Mouse (Mus musculus) lung, postnatal 0 days (tissue): ENCODE results near the gene 9230112D13Rik. TPM values are rescaled to one million over a fixed set of nuclear protein-coding genes. Genes with fewer than 3 reads are reported as not detected.

Source experiments
- ATAC-seq: fragments of 200-750 bp; cut with Nextera tagmentation; 2 replicates; pipeline ENCODE4 v1.8.0; 2017; ENCODE audit warnings: moderate library complexity
- DNase-seq: peaks from one replicate; pipeline ENCODE4 v3.0.0-alpha.2; 2016; ENCODE audit warnings: low spot score
- H3K27ac ChIP-seq: fragments of 300-500 bp; sonication (generic); 2 replicates; pipeline ENCODE4 v1.5.1; 2014; ENCODE audit warnings: antibody characterized with exemption, mild to moderate bottlenecking, low read length, mixed read lengths
- H3K27me3 ChIP-seq: fragments of 300-500 bp; sonication (generic); replicated peaks from 2 replicates; pipeline ENCODE4 v1.6.1; 2014; ENCODE audit warnings: low read length, mixed read lengths; ENCODE audit not compliant: insufficient read depth
- H3K36me3 ChIP-seq: fragments of 300-500 bp; sonication (generic); 2 replicates; pipeline ENCODE4 v1.6.1; 2014; ENCODE audit warnings: low read length, mixed read lengths; ENCODE audit not compliant: insufficient read depth
- H3K4me1 ChIP-seq: fragments of 300-500 bp; sonication (generic); 2 replicates; pipeline ENCODE4 v1.6.1; 2014; ENCODE audit warnings: antibody characterized with exemption, low read depth, low read length, mixed read lengths; ENCODE audit not compliant: insufficient read depth
- H3K4me2 ChIP-seq: fragments of 300-500 bp; sonication (generic); replicated peaks from 2 replicates; pipeline ENCODE4 v1.6.1; 2014; ENCODE audit warnings: low read depth, mild to moderate bottlenecking, low read length, moderate library complexity, mixed read lengths
- H3K4me3 ChIP-seq: fragments of 300-500 bp; sonication (generic); 2 replicates; pipeline ENCODE4 v1.5.1; 2014; ENCODE audit warnings: low read depth, low read length
- H3K9ac ChIP-seq: fragments of 300-500 bp; sonication (generic); replicated peaks from 2 replicates; pipeline ENCODE4 v1.6.1; 2014; ENCODE audit warnings: low read depth, mild to moderate bottlenecking
- H3K9me3 ChIP-seq: fragments of 300-500 bp; sonication (generic); 2 replicates; pipeline ENCODE4 v1.6.1; 2016; ENCODE audit warnings: low read length, mixed read lengths
- CTCF ChIP-seq: IDR thresholded peaks from 2 replicates; pipeline ENCODE4 v1.5.1; 2016; ENCODE audit warnings: antibody characterized with exemption, mild to moderate bottlenecking
- EP300 ChIP-seq: IDR thresholded peaks from 2 replicates; pipeline ENCODE4 v1.6.1; 2016; ENCODE audit warnings: antibody characterized with exemption, mild to moderate bottlenecking, control low read depth
- WGBS: fragments of 180-500 bp; shearing (Covaris S2); extraction: QIAGEN DNeasy Blood & Tissue Kit; methylation state at CpG from one replicate; pipeline ENCODE4 v1.1.7; 2014; 5-methylcytosine and 5-hydroxymethylcytosine counted together
- polyA plus RNA-seq: library from polyadenylated mRNA; unstranded; fragments of >200 nt; fragmentation: Nextera tagmentation; extraction: Ambion mirVana; gene quantifications from 2 replicates; pipeline ENCODE4 v1.2.1, GENCODE M21; 2015

The 9230112D13Rik gene
- polyA plus RNA-seq = not detected in 2 replicates

- H3K9ac ChIP-seq = no peak within 1 kb of the TSS
- no peaks in the 10 kb centered on the region for H3K27me3 ChIP-seq
- no peaks in the 10 kb centered on the region for H3K36me3 ChIP-seq
- WGBS = 71% methylated on average over 8 of the region's 8 CpGs
- no peaks in the 10 kb centered on the region for H3K9me3 ChIP-seq
- H3K4me2 ChIP-seq = no peak within 1 kb of the TSS
- ATAC-seq (no peak), DNase-seq (no peak)
- no peak within 1 kb of the TSS for H3K27ac ChIP-seq
- TF ChIP-seq CTCF = no peak
- no peak for TF ChIP-seq EP300
- H3K4me3 ChIP-seq = no peak within 1 kb of the TSS
- H3K4me1 ChIP-seq = no peaks in the 10 kb centered on the region
Measured at GRCm38 (mm10) chr14:34522701-34523100, at the start of gene 9230112D13Rik. TSS of gene 9230112D13Rik (minus strand) at chr14:34522801.

GRCm38 (mm10) chr14:34571610-34572387 lies 49.2 kb upstream of the 9230112D13Rik start:
- no peak overlapping the region for H3K4me2 ChIP-seq
- H3K9ac ChIP-seq = no peak overlapping the region
- 80% methylated on average over 17 of the region's 17 CpGs for WGBS
- TF ChIP-seq CTCF = no peak
- TF ChIP-seq EP300 = no peak
- DNase-seq (no peak), ATAC-seq (no peak)
- no peak overlapping the region for H3K27ac ChIP-seq
- no peaks in the 10 kb centered on the region for H3K9me3 ChIP-seq
- no peaks in the 10 kb centered on the region; the same call in 1 of the 2 replicates for H3K27me3 ChIP-seq
- no peaks in the 10 kb centered on the region for H3K4me1 ChIP-seq
- no peaks in the 10 kb centered on the region for H3K36me3 ChIP-seq
- H3K4me3 ChIP-seq = no peak overlapping the region

GRCm38 (mm10) chr14:34570903-34571302 lies 48.3 kb upstream of the 9230112D13Rik start:
- DNase-seq = no peak
- 71% methylated on average over 4 of the region's 4 CpGs for WGBS
- no peaks in the 10 kb centered on the region; the same call in 1 of the 2 replicates for H3K27me3 ChIP-seq
- no peaks in the 10 kb centered on the region for H3K9me3 ChIP-seq
- H3K9ac ChIP-seq = no peak overlapping the region
- no peaks in the 10 kb centered on the region for H3K4me1 ChIP-seq
- no peak for ATAC-seq
- no peak overlapping the region for H3K27ac ChIP-seq
- no peaks in the 10 kb centered on the region for H3K36me3 ChIP-seq
- TF ChIP-seq CTCF (no peak), EP300 (no peak)
- H3K4me2 ChIP-seq = no peak overlapping the region
- H3K4me3 ChIP-seq = no peak overlapping the region

- H3K27ac ChIP-seq = no peak overlapping the region
Measured at GRCm38 (mm10) chr14:34570294-34570693, 47.7 kb upstream of the 9230112D13Rik start.

GRCm38 (mm10) chr14:34569534-34570194 lies 47.1 kb upstream of the 9230112D13Rik start:
- no peak overlapping the region for H3K27ac ChIP-seq
- H3K4me3 ChIP-seq = peak overlapping the region; percentile 17; the same call in 1 of the 2 replicates
- peak overlapping the region; percentile 49 for H3K4me2 ChIP-seq
- ATAC-seq = no peak
- no peak for DNase-seq
- H3K9me3 ChIP-seq = no peaks in the 10 kb centered on the region
- no peaks in the 10 kb centered on the region; the same call in 1 of the 2 replicates for H3K27me3 ChIP-seq
- H3K9ac ChIP-seq = no peak overlapping the region
- H3K36me3 ChIP-seq = no peaks in the 10 kb centered on the region
- H3K4me1 ChIP-seq = no peaks in the 10 kb centered on the region
- no peak for TF ChIP-seq EP300
- no peak for TF ChIP-seq CTCF
- 27% methylated on average over 27 of the region's 27 CpGs for WGBS

More at GRCm38 (mm10) chr14:34570294-34570693, 47.7 kb upstream of the 9230112D13Rik start:
- WGBS = under 1% methylated on average over 6 of the region's 6 CpGs
- H3K9ac ChIP-seq = no peak overlapping the region
- peak overlapping the region; percentile 49 for H3K4me2 ChIP-seq
- H3K36me3 ChIP-seq = no peaks in the 10 kb centered on the region
- no peaks in the 10 kb centered on the region for H3K4me1 ChIP-seq
- TF ChIP-seq CTCF (peak; percentile 84), EP300 (no peak)
- ATAC-seq (peak; percentile 62), DNase-seq (peak; percentile 83)
- H3K4me3 ChIP-seq = 0 out of 2 replicates have a peak overlapping the region, but pooled peaks have one; percentile 17
- H3K27me3 ChIP-seq = no peaks in the 10 kb centered on the region; the same call in 1 of the 2 replicates
- no peaks in the 10 kb centered on the region for H3K9me3 ChIP-seq

- Histone ChIP-seq H3K9me3 (no peaks in the 10 kb centered on the region), H3K27ac (no peak overlapping the region), H3K27me3 (no peaks in the 10 kb centered on the region; the same call in 1 of the 2 replicates), H3K4me3 (no peak overlapping the region), H3K36me3 (no peaks in the 10 kb centered on the region), H3K4me2 (no peak overlapping the region), H3K4me1 (no peaks in the 10 kb centered on the region), H3K9ac (no peak overlapping the region)
- 85% methylated on average over 4 of the region's 4 CpGs for WGBS
- DNase-seq (no peak), ATAC-seq (no peak)
- TF ChIP-seq CTCF (no peak), EP300 (no peak)
Measured at GRCm38 (mm10) chr14:34568626-34569025, 46.0 kb upstream of the 9230112D13Rik start.
